Mouse (Mus musculus): ENCODE data around the gene Cyb561d2.

DNA sequence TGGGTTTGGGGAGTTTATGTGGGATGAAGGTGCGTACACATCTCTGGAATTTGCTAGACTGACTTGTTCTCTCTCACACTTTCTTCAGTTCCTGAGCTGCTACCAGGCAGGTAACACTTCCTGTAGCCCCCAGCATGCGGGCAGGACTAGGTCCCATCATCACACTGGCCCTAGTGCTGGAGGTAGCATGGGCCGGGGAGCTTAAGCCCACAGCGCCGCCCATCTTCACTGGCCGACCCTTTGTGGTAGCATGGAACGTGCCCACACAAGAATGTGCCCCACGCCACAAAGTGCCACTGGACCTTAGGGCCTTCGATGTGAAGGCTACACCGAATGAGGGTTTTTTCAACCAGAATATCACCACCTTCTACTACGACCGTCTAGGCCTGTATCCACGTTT is 28.0 kb upstream of the Cyb561d2 start:
- TF ChIP-seq CHD2 (IDR thresholded peaks at IDR 0.05; ENCODE audit: low read depth, low read length) (no peak), ZC3H11A (IDR thresholded peaks at IDR 0.05; ENCODE audit: borderline replicate concordance, low read depth, low read length) (no peak), ZNF384 (IDR thresholded peaks at IDR 0.05; ENCODE audit: low read depth, low read length) (no peak)

Data from ES-E14 (cell line).